Mouse (Mus musculus): Measurements from ENCODE around the gene Elp5.
"Not testable (repeated sequence)": the region's sequence is repeated elsewhere in the genome, so short reads cannot be mapped to it uniquely, and the experiment has no call there.

Gene Elp5

GRCm38 (mm10) chr11:69982225-69982624, at the start of gene Elp5:
TSS of gene Elp5 (minus strand) at chr11:69982517.
- no peak for DNase-seq

GRCm38 (mm10) chr11:70031321-70031670, 49.0 kb upstream of the Elp5 start:
- no peak for DNase-seq

GRCm38 (mm10) chr11:70030651-70031320, 48.5 kb upstream of the Elp5 start:
- no peak for DNase-seq

GRCm38 (mm10) chr11:70029829-70030550, 47.7 kb upstream of the Elp5 start:
- DNase-seq = no peak

GRCm38 (mm10) chr11:70029130-70029801, 46.9 kb upstream of the Elp5 start:
- DNase-seq = peak; percentile 89 to 93

- DNase-seq = no peak
Measured at GRCm38 (mm10) chr11:70028401-70029129, 46.2 kb upstream of the Elp5 start.

- no peak for DNase-seq
Measured at GRCm38 (mm10) chr11:70027397-70027796, 45.1 kb upstream of the Elp5 start.

- no peak for DNase-seq
Measured at GRCm38 (mm10) chr11:70026689-70027088, 44.4 kb upstream of the Elp5 start.

GRCm38 (mm10) chr11:70024151-70024514, 41.8 kb upstream of the Elp5 start:
- no peak for DNase-seq

GRCm38 (mm10) chr11:70023481-70024150, 41.3 kb upstream of the Elp5 start:
- DNase-seq = no peak

- peak; percentile 94 to 96 for DNase-seq
Measured at GRCm38 (mm10) chr11:70021264-70022132, 39.2 kb upstream of the Elp5 start.

GRCm38 (mm10) chr11:70020731-70021263, 38.5 kb upstream of the Elp5 start:
- DNase-seq = peak; percentile 66 to 73

GRCm38 (mm10) chr11:70020022-70020631, 37.8 kb upstream of the Elp5 start:
- no peak for DNase-seq

GRCm38 (mm10) chr11:70019495-70020021, 37.2 kb upstream of the Elp5 start:
- DNase-seq = no peak

- no peak for DNase-seq
Measured at GRCm38 (mm10) chr11:70018131-70018990, 36.0 kb upstream of the Elp5 start.

- DNase-seq = no peak
Measured at GRCm38 (mm10) chr11:70017199-70017767, 35.0 kb upstream of the Elp5 start.

GRCm38 (mm10) chr11:70016669-70017068, 34.4 kb upstream of the Elp5 start, which contains the start of gene Dlg4:
TSS of gene Dlg4 (plus strand) at chr11:70016942.
- no peak for DNase-seq

- not testable (repeated sequence) for DNase-seq
Measured at GRCm38 (mm10) chr11:70016177-70016576, 33.9 kb upstream of the Elp5 start.

GRCm38 (mm10) chr11:70015677-70016076, 33.4 kb upstream of the Elp5 start:
- DNase-seq = no peak
